Mouse (Mus musculus) lung, postnatal 25 days (tissue): ENCODE data around the gene Ptma.
"Not testable (repeated sequence)": the region's sequence is repeated elsewhere in the genome, so short reads cannot be mapped to it uniquely, and the experiment has no call there.

Experiments used
- DNase-seq: peaks from one replicate; pipeline ENCODE4 v3.0.0; 2022; ENCODE audit warnings: low spot score

Ptma gene

DNA sequence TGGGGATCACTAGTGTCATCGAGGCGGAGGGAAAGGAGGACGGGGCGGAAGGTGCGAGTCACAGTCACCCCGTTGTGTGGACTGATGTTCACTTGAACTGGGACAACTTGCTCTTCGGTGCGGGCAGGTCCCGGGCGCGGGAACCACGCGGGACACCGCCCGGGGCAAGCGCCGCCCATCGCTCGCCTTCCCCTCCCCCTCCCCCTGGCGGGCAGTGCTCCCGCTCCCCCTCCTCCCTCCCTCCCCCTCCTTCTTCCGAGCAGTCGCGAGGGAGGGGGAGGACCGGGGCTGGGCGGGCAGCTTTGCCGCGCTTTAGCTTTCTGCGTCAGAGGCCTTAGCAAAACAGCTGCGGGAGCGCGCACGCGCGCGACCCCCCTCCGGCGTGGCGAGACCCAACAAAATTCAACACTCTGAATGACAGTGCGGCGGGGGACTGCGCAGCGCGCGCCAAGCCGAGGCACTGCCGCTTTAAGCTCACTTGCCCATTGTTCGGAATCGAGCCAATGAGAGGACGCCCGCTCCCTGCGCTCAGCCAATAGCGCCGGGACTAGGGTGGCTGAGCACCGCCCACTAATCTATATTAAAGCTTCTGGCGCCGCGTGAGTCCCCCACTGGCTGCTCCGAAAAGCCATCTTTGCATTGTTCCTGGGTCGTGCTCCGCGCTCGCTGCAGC, at the start of gene Ptma:
Ptma (plus strand) TSS at position 611 of the 673 bp plus-strand sequence.
- peak; percentile 99 for DNase-seq

DNA sequence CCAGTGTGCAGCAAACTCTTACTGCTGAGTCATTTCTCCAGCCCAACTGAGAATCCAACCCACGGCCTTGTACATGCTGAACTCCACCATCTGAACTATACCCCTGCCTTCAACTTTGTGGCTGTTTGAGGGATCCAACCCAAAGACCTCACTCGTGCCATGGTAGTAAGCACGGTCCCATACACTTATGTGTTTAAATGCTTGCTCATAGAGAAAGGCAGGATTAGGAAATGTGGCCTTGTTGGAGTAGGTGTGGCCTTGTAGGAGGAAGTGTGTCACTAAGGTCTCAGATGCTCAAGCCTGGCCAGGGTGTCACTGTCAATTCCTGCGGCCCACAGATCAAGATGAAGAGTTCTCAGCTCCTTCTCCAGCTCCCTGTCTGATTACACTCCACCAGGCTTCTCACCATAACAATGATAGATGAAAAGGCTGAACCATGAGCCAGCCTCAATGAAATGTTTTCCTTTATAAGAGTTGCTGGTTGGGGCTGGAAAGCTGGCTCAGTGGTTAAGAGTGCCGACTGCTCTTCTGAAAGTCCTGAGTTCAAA, 48.7 kb upstream of the Ptma start:
- no peak for DNase-seq

DNA sequence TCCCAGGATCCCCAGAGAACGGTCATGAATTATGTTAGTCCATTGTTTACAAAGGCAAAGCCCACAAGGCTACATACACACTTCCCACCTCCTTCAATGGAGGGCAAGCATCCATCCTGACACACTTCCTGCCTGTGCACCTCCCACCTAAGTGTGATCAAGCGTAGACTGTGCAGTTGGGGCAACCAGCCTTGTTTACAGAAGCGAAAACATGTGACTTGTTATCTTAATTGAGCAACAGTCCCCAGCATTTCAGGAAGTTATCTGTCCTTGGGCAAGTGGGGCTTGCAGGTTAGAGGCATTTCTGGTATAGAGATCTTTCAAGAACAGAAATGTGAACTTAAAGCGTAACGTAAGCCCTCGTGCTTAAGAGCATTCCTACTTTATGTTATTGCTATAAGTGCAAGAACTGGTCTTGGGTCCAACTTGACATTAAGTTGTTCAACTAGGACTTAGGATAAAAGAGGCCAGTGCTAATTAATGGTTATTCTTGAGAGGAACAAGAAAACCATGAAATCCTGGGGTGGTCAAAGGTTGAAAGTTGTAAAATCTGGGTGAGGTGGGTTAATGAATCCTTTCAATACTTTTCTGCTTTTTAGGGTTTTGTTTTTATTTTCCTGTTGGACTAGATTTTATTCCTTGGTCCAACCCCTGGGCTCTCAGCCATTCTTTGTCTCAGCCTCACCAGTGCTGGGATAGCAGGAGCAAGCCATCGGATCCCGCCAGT, 47.3 kb upstream of the Ptma start:
- DNase-seq: peak; percentile 43

DNA sequence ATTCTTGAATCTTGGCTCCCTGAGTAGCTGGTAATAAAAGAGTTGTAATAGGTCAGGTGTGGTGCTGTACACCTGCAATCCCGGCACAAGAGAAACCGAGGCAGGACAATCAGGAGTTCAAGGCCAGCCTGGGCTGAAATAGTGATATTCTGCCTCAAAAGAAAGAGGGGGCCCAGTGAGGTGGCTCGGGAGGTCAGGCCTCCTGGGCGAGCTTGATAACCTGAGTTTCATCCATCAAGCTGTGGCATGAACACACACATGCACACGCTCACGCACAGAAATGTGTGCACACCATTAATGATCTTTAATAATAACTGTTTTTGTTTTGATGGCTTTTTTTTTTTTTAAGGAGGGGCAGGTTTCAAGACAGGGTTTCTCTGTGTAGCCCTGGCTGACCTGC, 46.2 kb upstream of the Ptma start:
- DNase-seq: no peak

DNA sequence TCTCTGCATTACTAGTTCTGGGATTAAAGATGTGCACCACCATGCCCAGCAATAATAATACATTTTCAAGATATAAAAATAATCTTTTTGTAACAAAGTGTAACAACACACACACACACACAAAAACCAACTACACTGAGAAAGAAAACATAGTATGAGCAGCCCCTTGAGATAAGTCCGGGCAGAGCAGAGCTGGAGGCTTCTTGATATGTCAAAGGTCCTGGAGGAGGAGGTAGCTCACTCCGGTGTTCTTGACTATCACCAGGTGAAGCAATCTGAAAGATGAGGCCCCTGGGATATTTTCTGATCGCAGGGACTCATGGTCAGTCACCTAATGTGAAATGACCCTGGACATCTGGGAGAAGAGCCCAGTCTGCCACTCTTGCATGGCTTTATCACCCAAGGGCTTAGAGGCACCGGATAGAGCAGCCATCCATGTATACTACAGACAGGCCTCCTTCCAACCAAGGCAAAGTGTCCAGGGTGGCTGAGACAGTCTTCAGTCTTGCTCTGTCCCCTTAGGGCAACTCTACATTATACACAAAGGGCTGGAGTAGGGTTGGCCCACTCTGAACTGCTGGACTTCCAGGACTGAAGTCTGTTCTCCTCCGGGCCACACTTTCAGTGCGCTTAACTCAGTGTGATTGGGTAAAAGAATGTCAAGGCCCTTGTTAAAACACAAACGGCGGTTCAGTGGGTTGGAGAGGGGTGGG, 45.6 kb upstream of the Ptma start:
- DNase-seq: no peak

DNA sequence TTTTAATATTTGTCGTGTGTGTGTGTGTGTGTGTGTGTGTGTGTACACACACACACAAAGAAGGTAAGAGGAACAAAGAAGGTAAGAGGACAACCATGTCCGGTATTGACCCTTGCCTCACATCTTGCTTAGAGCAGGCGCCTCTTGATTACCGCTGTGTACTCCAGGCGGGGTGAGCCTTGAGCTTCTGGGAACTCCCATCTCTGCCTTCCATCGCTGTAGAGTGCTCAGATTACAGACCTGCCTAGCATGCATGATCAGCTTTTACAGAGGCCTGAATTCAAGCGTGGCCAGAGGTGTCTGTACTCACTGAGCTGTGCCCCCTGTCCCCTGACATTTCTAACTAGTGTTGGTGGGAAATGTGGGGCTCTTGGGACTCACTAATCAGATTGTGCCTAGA, 45.1 kb upstream of the Ptma start:
- DNase-seq: no peak

DNA sequence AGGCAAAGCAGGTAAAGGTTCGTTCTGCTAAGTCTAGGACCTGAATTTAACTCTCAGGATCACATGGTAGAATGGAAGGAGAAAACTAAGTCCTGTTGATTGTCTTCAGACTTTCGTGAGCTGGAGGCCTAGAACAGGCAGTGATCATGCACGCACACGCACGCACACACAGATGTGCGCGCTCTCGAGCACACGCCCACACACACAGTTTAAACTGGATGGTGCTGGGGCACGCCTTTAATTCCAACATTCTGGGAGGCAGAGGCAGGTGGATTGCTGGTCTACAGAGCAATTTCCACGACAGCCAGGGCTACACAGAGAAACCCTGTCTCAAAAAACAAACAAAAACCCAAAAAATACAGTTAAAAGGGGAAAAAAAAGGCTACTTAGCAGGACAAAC, 44.2 kb upstream of the Ptma start:
- DNase-seq: no peak

DNA sequence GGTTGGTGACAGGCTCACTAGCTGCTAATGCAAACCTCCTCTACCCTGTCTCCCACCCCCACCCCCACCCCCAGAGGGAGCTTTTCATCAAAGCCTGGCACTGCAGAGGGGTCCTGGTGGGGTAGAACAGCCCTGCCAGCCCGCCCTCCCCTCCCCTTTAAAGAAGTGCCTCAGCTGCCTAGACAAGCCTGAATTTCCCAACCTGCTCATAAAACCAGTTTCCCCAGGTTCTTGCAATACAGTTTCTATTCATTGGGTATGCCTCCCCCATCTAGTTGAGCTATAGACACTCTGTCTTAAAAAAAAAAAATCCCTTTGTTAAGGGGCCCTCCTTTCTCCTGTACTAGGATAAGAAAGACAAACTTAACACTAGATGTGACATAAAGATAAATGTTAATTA, 43.8 kb upstream of the Ptma start:
- no peak for DNase-seq

DNA sequence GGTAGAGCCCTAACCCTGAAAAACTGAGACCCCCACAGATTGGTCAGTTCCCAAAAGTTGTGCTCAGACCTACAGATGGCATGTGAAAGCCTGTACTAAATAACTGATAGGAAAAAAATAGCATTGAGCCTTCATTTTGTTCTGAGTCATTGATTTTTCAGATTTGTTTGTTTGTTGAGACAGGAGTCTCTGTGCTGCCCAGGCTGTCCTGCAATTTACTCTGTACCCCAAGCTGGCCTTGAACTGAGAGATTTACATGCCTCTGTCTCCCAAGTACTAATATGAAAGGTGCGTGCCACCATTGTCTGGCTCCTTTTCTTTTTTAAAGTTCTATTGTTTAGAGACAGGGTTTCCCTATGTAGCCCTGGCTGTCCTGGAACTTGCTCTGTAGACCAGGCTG, 41.2 kb upstream of the Ptma start:
- DNase-seq: no peak

DNA sequence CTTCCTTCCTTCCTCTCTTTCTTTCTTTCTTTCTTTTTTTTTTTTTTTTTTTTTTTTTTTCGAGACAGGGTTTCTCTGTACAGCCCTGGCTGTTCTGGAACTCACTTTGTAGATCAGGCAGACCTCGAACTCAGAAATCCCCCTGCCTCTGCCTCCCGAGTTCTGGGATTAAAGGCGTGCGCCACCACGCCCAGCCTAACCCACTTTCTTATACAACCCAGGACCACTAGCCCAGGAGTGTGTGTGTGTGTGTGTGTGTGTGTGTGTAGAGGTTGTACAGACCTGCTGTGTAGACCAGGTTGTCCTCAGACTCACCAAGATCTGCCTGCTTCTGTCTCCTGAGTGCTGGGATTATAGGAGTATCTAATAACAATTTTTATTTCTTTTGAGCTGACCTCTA, 40.7 kb upstream of the Ptma start:
- DNase-seq: not testable (repeated sequence)

DNA sequence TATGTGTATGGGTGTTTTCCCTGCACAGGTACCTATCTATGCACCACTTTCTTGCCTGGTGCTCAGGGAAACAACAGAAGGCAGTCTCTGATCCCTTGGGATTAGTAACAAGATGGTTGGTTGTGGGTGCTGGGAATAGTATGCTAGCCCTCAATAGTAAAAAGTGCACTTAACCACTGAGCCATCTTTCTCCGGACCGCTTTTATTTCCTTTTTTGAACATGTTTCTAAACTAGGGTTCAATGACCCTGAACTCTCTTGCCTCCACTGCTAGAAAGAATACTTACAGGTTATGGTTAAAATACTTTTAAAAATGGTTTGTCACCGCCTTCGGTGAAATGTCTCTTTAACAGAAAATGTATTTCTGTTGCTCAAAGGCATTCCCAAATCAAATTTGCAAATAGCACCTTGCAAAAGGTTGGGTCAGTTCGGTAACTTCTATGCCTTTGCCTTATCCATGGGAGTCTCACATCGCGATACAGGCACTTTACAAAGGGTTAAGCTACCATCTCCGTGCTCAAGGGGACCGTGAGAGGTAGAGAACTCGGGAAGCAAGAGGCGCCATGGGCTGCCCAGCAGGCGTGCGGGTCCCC, 39.7 kb upstream of the Ptma start:
- DNase-seq: no peak

DNA sequence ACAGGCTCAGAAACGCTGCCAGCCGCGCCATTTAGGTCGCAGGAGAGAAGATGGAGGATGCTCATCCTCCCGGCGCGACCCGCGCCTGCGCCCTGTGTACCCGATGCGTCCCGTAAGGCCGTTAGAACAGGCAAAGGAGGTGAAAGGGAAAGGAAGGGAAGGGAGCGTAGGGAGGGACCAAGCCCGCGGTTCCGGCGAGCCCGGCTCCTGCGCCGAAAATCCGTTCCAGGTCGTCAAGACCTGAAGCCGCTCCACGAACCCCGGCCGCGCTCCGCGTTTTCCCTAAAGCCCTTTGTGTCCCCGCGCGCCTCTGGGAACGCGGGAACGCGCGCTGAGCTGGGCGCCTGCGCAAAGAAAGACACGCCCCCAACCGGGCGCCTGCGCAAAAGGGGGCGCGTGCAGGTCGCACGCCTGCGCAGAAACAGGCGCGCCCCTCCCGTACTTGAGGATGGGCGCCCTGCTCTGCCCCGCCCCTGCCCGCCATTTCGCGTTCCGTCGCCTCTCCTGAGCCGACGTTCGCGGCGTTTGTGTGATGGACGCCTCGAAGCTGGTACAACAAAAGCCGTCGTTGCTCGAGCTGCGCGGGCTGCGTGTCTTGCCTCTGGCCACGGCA, 39.1 kb upstream of the Ptma start:
- peak; percentile 98 for DNase-seq

DNA sequence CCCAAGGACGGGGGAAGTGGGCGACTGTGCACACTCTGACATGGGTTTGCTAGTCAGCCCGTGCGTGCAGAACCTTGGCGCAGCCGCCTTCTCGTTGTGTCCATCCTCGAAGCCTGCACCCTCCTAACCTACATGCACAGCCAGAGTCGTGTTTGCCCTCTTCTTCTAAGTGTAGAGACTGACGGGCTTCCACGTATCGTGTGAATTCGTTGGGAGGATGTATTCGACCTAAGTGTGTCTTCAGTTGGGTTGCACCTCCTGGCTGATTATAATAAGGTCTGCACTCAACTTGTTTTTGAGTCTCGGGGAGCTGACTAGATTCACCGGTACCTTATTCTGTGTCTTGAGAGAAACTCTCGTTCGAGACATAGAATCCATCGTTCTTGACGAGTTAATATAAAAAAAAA, 38.6 kb upstream of the Ptma start:
- DNase-seq: no peak

DNA sequence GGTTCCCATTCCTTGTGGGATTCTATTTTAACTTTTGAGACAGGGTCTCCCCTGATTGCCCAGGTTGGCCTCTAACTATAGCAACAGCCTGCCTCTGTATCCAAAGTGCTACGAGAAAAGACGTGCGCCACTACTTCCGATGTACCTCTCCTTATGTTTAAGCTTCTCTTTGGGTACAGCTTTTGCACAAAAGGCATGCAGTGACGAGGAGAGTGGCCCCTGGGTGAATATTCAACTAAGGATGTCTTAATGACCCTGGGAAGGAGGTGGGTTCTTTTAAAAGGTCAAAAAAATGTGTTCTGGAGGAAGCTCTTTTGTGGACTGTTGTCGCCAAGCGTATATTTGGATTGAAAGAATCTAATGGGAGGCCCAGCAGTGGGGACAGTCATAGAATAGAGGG, 38.2 kb upstream of the Ptma start:
- no peak for DNase-seq

DNA sequence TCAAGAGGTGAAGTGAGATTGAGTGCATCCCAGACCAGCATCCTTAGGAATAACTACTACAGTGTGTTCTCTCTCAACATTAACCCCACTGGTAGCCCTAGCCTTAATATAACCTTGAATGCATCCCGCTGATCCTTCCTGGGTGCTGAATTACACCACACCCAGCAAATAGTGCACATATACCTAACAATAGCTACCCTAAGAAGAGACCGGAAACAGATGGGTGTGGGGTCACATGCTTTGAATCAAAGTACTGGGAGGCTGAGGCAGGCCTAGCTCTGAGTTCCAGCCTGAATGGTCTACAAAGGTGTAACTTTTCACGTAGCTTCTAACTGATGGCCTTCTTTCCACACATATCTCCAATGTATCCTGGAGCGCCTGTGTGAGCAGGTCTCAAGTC, 37.8 kb upstream of the Ptma start:
- no peak for DNase-seq

DNA sequence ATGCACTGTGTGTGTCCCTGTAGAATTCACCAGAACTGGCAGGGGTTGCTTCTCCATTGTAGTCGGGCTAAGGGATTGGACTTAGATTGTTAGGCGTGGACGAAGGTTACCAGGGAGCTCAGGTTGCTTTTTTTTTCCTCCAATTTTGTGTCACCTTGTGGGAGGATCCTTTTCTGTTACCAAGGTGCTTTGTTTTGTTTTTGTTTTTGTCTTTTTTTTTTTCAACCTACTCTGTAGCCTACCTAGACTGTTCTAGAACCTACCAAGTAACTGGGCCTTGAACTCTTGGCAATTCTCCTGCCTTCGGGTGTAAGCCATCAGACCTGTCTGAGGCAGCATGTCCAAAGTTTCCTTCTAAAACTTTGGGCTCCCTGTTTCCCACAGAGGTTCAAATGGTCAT, 36.6 kb upstream of the Ptma start:
- no peak for DNase-seq

DNA sequence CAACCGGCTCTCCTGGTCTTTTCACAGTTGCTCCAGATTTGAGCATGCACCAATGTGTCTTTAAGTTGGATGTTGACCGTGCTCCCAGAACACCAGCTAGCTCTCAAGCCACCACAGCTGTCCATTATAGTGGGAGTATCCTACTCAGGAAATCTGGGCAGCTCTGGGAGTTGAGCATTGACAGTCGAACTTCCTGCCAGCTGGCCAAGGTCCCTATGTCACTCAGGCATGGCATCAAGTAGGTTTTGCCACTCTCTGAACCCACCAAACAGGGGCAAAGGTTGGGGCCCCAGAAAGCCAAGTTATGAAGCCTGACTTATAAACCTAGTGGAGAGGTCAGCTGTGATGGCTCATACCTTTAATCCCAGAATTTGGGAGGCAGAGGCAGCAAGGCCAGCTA, 35.8 kb upstream of the Ptma start:
- DNase-seq: no peak

DNA sequence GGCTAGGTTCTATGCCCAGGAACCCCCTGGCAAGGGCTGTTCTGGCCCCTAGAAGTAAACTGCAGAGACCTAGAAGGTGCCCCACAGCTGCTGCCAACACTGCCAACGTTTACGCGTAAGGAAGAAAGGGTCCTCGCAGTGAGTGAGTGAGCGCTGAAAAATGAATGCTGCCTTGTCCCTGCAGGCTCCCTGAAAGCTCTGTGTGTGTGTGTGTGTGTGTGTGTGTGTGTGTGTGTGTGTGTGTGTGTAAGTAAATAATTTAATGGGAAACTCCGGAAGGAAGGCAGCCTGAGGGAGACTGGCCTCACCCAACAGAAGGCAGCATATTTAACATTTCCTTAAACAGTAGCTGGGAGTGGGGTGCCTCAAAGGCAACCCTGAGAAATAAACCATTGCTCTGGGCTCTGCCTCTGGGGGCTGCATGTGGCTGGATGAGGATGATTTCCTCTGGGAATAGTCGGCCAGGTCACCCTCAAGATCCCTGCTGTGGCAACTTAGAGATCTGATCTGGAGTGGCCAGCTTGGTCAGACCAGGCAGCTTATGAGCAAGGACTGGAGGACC, 34.9 kb upstream of the Ptma start:
- DNase-seq: peak; percentile 58

DNA sequence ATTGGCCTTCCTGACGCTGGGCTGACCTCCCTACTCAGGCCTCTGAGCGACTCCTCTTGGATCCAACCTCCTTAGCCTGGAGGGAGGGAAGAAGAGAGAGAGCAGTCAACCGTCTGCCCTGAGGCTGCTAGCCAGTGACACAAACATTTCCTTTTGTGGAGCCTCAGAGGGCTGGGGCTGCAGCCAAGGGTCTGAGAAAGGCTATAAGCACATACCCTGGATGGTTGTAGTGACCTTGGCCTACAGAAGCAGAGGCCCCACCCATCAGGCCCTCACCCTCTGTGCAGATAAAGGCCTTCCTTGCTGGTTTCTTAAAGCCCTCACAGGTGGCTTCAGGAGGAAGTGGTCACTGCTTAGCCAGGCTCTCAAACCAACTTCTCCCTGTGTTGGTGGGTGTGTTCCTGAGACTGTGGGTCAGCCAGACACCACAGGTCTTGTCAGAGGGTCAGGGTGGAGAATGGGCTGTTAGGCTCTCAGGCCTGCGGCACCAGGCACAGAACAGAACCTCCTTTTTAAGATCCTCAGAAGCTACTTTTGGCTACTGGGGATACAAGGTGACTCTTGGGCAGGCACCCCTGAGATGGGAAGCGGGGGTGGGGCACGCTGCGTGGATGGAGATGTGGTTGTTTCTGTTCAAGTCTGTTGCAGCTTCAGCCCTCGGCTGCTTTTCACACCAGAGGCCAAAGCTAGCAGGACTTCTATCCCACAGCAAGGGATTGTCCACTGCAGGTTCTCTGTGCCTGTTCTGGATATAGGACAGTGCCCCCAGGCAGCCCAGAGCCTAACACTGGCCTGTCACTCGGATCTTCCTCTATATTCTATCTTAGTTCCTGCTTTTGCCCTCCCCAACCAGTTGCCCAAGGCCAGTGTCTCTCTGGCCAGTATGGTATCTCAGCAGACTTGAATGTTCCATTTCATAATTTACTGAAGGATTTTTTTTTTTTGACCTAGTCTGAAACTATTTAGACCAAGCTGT, 34.1 kb upstream of the Ptma start:
- peak; percentile 62 for DNase-seq

DNA sequence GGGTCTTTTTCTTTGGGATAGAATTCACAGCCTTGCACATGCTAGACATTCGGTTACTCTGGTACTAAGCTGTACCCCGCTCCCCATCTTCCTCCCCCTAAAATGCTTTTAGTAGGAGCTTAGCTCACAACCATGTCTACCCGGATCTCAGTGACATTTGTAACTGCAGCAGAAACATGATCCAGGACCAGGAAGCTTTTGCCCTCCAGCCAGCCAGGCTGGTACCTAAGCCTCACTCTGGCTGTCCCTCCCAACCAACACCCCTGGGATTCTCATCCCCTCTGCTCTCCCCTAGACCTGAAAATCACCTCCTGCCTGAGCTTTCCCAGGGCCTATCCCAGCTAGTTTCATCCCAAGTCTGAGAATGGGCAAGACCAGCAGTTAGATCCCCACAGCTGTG, 32.7 kb upstream of the Ptma start:
- no peak for DNase-seq

DNA sequence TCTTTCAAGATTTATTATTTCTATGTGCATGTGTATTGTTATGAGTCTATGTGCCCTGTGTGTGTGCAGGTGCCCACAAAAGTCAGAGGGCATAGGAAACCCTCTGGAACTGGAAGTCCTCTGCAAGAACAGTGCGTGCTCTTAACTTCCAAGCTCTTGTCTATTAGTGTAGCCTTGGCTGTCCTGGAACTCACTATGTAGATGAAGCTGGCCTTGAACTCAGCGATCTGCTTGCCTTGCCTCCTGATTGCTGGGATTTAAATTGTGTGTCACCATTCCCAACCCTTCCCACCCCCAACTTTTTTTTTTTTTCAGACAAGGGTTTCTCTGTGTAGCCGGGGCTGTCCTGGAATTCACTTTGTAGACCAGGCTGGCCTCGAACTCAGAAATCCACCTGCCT, 30.2 kb upstream of the Ptma start:
- DNase-seq: no peak
